Comparison of ENCODE assay signal across 7 mouse cellular contexts in the genomic region with DNA sequence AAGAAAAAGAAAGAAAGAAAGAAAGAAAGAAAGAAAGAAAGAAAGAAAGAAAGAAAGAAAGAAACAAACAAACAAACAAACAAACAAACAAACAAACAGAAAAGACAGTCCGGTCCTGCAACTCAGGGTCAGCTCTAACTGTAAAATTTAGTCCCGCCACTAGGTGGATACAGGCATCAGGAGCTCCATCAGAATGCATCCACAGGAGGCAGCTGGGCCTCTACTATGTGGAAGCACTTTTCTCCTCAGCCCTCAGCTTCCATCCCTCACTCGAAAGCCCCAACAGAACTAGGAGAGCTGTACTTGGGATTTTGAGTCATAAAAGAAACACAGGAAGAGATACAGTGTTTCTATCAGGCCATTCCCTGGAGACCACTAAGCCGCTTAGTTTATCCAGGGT. TPM values are rescaled to one million over a fixed set of nuclear protein-coding genes. Genes with fewer than 3 reads are reported as not detected.
DNase-seq lines count a peak whose midpoint lies in the region; TF ChIP-seq lines count a peak whose summit lies in the region.

No protein-coding gene starts in this region.

- intact Hi-C loops in gastrocnemius, postnatal 36 days (cut with DNase I) = loop anchor here (2.0 kb wide), 1 partner anchor 139 kb away; no protein-coding TSS in a partner anchor

- DNase-seq in T-cell, adult 2 months (ENCODE audit: low spot score) = peak; percentile 74
- DNase-seq in cerebellum, postnatal 36 days = peak; percentile 57 to 70
- DNase-seq in gastrocnemius, postnatal 36 days = peak; percentile 28 to 42
- peak; percentile 82 for DNase-seq in kidney, adult 9 months
- DNase-seq in lung, adult 18-20 months = peak; percentile 52 to 70
- DNase-seq in right cerebral cortex, postnatal 14 days = peak; percentile 48

- no peaks in the 10 kb centered on the region for H3K27me3 ChIP-seq in E14TG2a.4 (ENCODE audit: insufficient read depth, low read length)

- peaks cover 30% of the 10 kb centered on the region for H3K36me3 ChIP-seq in E14TG2a.4 (ENCODE audit: insufficient read depth, low read length)

- peaks cover 74% of the 10 kb centered on the region for H3K4me1 ChIP-seq in E14TG2a.4 (replicated peaks; ENCODE audit: low read depth, low read length)

- H3K9me3 ChIP-seq in E14TG2a.4 (ENCODE audit: low read length) = no peaks in the 10 kb centered on the region

- peak; percentile 36 for TF ChIP-seq CTCF in E14TG2a.4 (conservative IDR thresholded peaks at IDR 0.05; ENCODE audit: low read length)

- no peak overlapping the region for H3K4me3 ChIP-seq in E14TG2a.4 (replicated peaks; ENCODE audit: low read length)

RNA-seq across cellular contexts. Expression of gene Atp1b3, which starts 14.2 kb away (rescaled TPM):
- 10 to 100 TPM; 30.6 to 32.0 TPM for total RNA-seq in gastrocnemius, postnatal 36 days (2021)
